Mouse (Mus musculus): ENCODE measurements around the gene Scnm1. TPM values are rescaled to one million over a fixed set of nuclear protein-coding genes. Genes with fewer than 3 reads are reported as not detected.

The Scnm1 gene
- 134 and 139 TPM in 2 replicates for polyA plus RNA-seq (2012; rRNA removed)

DNA sequence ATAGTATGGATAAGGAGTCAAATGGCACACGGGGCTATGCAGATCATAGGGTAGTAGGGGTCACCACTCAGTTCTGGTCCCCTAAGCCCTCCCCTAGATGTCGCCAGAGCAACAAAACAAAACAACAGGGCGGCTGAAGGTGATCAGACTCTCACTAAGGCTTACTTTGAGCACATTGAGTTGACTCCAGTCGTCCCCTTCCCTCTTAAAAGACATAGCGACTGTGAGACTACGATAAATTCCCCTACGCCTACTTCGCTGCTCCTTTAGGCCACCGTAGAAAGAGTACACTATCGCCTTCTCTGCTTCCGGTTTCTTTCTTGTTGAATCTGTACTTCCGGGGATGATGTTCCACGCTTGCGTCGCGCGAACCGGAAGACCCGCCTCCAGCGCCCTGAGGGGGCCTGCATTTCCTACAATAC lies at the start of gene Scnm1, which contains the start of gene Lysmd1:
TSS of gene Scnm1 (minus strand) at position 332 of the 422 bp plus-strand sequence.
TSS of gene Lysmd1 (plus strand) at position 409 of the 422 bp plus-strand sequence.
- WGBS, result under 1% methylated on average over 20 of the region's 20 CpGs
- H3K4me1 ChIP-seq (ENCODE audit: control insufficient read depth, insufficient read depth, low read length), result peaks cover 16% of the 10 kb centered on the region
- TF ChIP-seq POLR2A (IDR thresholded peaks at IDR 0.05; ENCODE audit: borderline replicate concordance, insufficient read depth, low read length) (peak; percentile 48; the same call in 1 of the 2 replicates), CTCF (IDR thresholded peaks at IDR 0.05; ENCODE audit: borderline replicate concordance, insufficient read depth, low read depth, low read length) (0 out of 2 replicates have a peak, but pooled peaks have one; percentile 5)
- no peaks in the 10 kb centered on the region for H3K27me3 ChIP-seq (ENCODE audit: control insufficient read depth, insufficient read depth, low read length)
- peak; percentile 91 to 96 for DNase-seq
- peak within 1 kb of the TSS; percentile 12; the same call in 1 of the 2 replicates for H3K27ac ChIP-seq (ENCODE audit: insufficient read depth, low read length)
- H3K4me3 ChIP-seq (replicated peaks; ENCODE audit: insufficient read depth, low read depth, low read length), result peak within 1 kb of the TSS; percentile 76

DNA sequence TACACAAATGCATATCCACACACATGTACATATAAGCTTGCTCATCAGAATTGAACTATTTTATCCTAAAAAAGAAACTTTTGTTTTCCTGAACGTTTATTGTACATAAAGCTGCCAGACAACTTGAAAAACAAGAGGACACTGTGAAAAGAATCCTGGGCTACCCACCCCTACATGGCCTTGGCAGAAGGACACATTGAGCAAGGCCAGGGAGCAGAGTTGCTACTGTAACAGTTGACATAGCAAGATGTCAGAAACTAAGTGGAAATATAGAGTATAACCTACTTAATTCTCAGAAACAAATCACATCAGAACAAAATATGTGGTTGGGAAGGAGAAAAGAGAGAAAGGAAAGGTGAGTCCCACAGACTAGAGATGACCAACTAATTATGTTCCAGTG lies 48.0 kb upstream of the Scnm1 start:
- no peak overlapping the region for H3K27ac ChIP-seq (ENCODE audit: insufficient read depth, low read length)
- H3K4me1 ChIP-seq (ENCODE audit: control insufficient read depth, insufficient read depth, low read length), result no peaks in the 10 kb centered on the region
- 58% methylated on average over 1 of the region's 1 CpGs for WGBS
- no peaks in the 10 kb centered on the region for H3K27me3 ChIP-seq (ENCODE audit: control insufficient read depth, insufficient read depth, low read length)
- TF ChIP-seq POLR2A (IDR thresholded peaks at IDR 0.05; ENCODE audit: borderline replicate concordance, insufficient read depth, low read length), result no peak
- no peak for TF ChIP-seq CTCF (IDR thresholded peaks at IDR 0.05; ENCODE audit: borderline replicate concordance, insufficient read depth, low read depth, low read length)
- H3K4me3 ChIP-seq (replicated peaks; ENCODE audit: insufficient read depth, low read depth, low read length), result no peak overlapping the region
- no peak for DNase-seq

DNA sequence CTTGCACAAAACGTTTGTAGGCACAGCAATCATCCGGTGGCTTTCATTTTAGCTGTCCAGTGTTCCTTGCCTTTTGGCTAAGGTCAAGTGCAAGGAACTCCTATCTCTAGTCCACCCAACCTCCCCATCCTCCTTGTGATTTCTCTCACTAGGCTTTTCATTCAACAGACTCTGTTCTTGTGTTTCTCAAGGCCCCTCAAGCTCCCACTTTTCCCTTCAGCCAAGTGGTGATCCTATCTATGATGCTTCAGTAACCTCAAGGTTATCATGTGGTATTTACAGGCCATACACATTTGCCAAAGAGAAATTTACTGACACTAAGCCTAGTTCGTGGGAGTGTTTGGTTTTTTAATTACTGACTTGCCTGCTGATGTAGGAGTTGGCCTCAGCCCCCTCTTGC lies 46.1 kb upstream of the Scnm1 start:
- WGBS, result 67% methylated on average over 3 of the region's 3 CpGs
- Histone ChIP-seq H3K4me3 (replicated peaks; ENCODE audit: insufficient read depth, low read depth, low read length) (no peak overlapping the region), H3K27ac (ENCODE audit: insufficient read depth, low read length) (no peak overlapping the region), H3K27me3 (ENCODE audit: control insufficient read depth, insufficient read depth, low read length) (no peaks in the 10 kb centered on the region), H3K4me1 (ENCODE audit: control insufficient read depth, insufficient read depth, low read length) (no peaks in the 10 kb centered on the region)
- DNase-seq, result no peak
- TF ChIP-seq CTCF (IDR thresholded peaks at IDR 0.05; ENCODE audit: borderline replicate concordance, insufficient read depth, low read depth, low read length) (no peak), POLR2A (IDR thresholded peaks at IDR 0.05; ENCODE audit: borderline replicate concordance, insufficient read depth, low read length) (no peak)

DNA sequence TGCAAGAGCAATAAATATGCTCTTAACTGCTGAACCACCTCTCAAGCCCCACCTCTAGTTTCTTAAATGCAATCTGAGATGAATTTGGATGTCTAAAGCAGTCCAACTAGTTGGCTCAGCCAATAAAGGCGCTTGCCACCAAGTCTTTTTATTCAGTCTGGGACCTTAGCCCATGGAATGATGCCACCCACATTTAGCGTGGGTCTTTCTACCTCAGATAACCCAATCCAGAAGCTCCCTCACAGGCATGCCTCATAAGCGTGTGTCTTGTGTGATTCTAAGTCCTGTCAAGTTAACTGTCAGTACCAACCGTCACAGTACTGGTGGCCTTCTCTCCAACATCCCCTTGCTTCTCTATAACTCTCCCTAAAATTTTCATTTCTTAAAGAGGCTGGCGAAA lies 45.1 kb upstream of the Scnm1 start:
- Histone ChIP-seq H3K27ac (ENCODE audit: insufficient read depth, low read length) (no peak overlapping the region), H3K4me3 (replicated peaks; ENCODE audit: insufficient read depth, low read depth, low read length) (no peak overlapping the region), H3K27me3 (ENCODE audit: control insufficient read depth, insufficient read depth, low read length) (no peaks in the 10 kb centered on the region), H3K4me1 (ENCODE audit: control insufficient read depth, insufficient read depth, low read length) (no peaks in the 10 kb centered on the region)
- no peak for DNase-seq
- TF ChIP-seq POLR2A (IDR thresholded peaks at IDR 0.05; ENCODE audit: borderline replicate concordance, insufficient read depth, low read length) (no peak), CTCF (IDR thresholded peaks at IDR 0.05; ENCODE audit: borderline replicate concordance, insufficient read depth, low read depth, low read length) (no peak)
- WGBS, result 66% methylated on average over 5 of the region's 5 CpGs

DNA sequence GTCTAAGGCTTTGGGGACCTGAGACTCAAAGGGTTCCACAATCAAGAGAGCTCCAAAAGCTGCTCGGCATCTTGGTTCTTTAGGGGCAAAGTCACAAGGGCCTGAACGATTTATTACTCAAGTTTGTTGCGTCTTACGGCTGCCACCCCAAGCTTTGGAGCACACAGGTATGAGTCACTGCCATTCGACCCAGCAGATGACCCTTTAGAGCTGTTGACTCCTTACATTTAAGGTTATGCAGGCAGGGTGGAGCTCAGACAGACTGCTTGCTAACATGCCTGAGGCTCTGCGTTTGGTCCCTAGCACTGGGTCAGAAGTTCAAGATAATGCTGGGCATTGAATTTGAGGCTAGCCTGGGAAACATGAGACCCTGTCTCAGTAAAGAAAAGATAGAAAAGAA lies 43.8 kb upstream of the Scnm1 start:
- TF ChIP-seq CTCF (IDR thresholded peaks at IDR 0.05; ENCODE audit: borderline replicate concordance, insufficient read depth, low read depth, low read length), result no peak
- TF ChIP-seq POLR2A (IDR thresholded peaks at IDR 0.05; ENCODE audit: borderline replicate concordance, insufficient read depth, low read length), result no peak
- no peaks in the 10 kb centered on the region for H3K27me3 ChIP-seq (ENCODE audit: control insufficient read depth, insufficient read depth, low read length)
- WGBS, result 86% methylated on average over 6 of the region's 6 CpGs
- H3K4me1 ChIP-seq (ENCODE audit: control insufficient read depth, insufficient read depth, low read length), result no peaks in the 10 kb centered on the region
- H3K4me3 ChIP-seq (replicated peaks; ENCODE audit: insufficient read depth, low read depth, low read length), result no peak overlapping the region
- no peak overlapping the region for H3K27ac ChIP-seq (ENCODE audit: insufficient read depth, low read length)
- DNase-seq, result no peak

DNA sequence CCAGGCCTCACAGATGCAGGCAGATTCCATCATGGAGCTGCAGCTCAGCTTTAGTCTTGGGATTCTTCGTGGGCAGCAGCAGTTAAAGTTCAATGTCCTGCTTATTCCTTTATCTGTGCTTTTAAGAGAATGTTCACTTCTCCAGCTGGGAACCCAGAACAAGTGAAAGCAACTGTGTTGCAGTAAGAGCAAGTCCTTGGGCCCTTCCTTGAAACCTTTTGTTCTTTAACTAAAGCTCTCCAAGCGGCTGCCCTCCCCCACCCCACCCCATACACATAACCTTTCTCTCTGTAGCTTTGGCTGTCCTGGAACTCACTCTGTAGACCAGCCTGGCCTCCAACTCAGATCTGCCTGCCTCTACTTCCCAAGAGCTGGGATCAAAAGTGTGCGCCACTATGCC lies 42.7 kb upstream of the Scnm1 start:
- no peak for DNase-seq
- H3K4me1 ChIP-seq (ENCODE audit: control insufficient read depth, insufficient read depth, low read length), result no peaks in the 10 kb centered on the region
- WGBS, result 64% methylated on average over 3 of the region's 3 CpGs
- H3K27me3 ChIP-seq (ENCODE audit: control insufficient read depth, insufficient read depth, low read length), result no peaks in the 10 kb centered on the region
- H3K27ac ChIP-seq (ENCODE audit: insufficient read depth, low read length), result no peak overlapping the region
- no peak overlapping the region for H3K4me3 ChIP-seq (replicated peaks; ENCODE audit: insufficient read depth, low read depth, low read length)
- TF ChIP-seq POLR2A (IDR thresholded peaks at IDR 0.05; ENCODE audit: borderline replicate concordance, insufficient read depth, low read length), result no peak
- TF ChIP-seq CTCF (IDR thresholded peaks at IDR 0.05; ENCODE audit: borderline replicate concordance, insufficient read depth, low read depth, low read length), result no peak

DNA sequence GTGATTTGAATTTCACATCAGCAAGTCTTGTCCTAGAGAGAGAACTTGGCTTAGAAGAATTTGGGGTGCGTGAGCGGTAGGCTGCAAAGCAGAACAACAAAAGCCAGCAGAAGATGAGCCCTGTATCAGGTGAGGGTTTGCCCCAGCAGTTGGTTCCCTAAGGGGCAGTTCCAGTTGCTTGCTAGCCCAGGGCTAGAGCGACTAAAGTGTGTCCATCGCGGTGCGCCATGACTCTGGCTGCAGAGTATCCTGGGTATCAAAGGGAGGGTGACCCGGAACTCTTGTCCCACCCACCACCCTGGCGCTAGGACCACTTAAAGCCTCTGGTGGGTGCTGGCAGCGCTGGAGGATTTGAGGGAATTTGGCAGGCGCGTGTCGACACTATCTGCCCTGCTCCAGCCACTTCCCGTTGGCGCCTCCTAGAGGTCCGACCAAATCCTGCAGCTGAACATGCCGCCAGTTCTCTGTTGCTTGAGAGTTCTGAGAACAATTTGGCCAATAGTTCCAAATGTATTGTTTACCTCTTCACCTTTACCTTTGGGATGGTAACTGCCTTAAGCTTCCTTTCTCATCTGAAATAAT lies 40.3 kb upstream of the Scnm1 start:
- 16% methylated on average over 16 of the region's 16 CpGs for WGBS
- no peaks in the 10 kb centered on the region for H3K4me1 ChIP-seq (ENCODE audit: control insufficient read depth, insufficient read depth, low read length)
- H3K4me3 ChIP-seq (replicated peaks; ENCODE audit: insufficient read depth, low read depth, low read length), result no peak overlapping the region
- no peaks in the 10 kb centered on the region for H3K27me3 ChIP-seq (ENCODE audit: control insufficient read depth, insufficient read depth, low read length)
- no peak overlapping the region for H3K27ac ChIP-seq (ENCODE audit: insufficient read depth, low read length)
- DNase-seq, result peak; percentile 81 to 88
- TF ChIP-seq POLR2A (IDR thresholded peaks at IDR 0.05; ENCODE audit: borderline replicate concordance, insufficient read depth, low read length) (no peak), CTCF (IDR thresholded peaks at IDR 0.05; ENCODE audit: borderline replicate concordance, insufficient read depth, low read depth, low read length) (peak; percentile 89)

DNA sequence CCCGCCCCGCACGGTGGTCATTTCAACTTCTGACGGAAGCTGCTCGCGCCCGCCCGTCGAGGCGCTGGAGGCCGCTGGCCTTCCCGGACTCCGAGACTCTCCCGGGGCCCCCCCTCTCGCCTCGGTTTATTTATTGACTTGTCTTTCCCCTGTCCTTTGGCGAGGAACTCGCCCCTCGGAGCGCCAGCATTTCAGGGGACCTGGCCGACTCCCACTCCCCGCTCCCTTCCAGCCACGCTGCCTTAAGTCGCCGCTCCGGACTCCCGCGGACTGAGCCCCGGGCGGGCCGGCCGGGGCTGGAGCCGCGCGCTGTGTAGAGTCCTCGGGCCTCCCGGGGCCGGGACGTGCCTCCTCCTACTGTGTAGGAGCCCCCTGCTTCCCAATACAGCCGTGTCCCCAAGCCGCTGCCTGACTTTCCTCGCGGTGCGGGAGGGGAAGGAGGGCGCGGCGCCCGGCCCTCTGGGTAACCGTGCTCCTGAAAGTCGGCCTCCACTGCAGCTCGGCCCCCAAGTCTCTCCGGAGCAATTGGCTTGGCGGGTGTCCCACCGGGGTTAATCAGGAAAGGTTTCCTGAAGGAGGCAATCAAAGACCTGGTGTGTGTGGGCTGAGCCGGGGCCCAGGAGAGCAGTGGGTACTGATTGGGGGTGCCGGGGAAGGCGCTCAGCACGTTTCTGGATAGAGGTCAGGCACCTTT lies 39.6 kb upstream of the Scnm1 start:
- Histone ChIP-seq H3K27me3 (ENCODE audit: control insufficient read depth, insufficient read depth, low read length) (no peaks in the 10 kb centered on the region), H3K27ac (ENCODE audit: insufficient read depth, low read length) (no peak overlapping the region), H3K4me3 (replicated peaks; ENCODE audit: insufficient read depth, low read depth, low read length) (no peak overlapping the region), H3K4me1 (ENCODE audit: control insufficient read depth, insufficient read depth, low read length) (no peaks in the 10 kb centered on the region)
- WGBS, result 54% methylated on average over 58 of the region's 58 CpGs
- DNase-seq, result peak; percentile 23 to 43
- TF ChIP-seq POLR2A (IDR thresholded peaks at IDR 0.05; ENCODE audit: borderline replicate concordance, insufficient read depth, low read length) (no peak), CTCF (IDR thresholded peaks at IDR 0.05; ENCODE audit: borderline replicate concordance, insufficient read depth, low read depth, low read length) (no peak)

Measured in cerebellum, adult 2 months (tissue).